Mouse (Mus musculus) myocyte (in vitro differentiated cells): ENCODE results near the gene Hydin. TPM values are rescaled to one million over a fixed set of nuclear protein-coding genes. Genes with fewer than 3 reads are reported as not detected.

Experiments
- H3K27me3 ChIP-seq: one replicate; pipeline ENCODE4 v1.6.1; 2011; ENCODE audit not compliant: control insufficient read depth, insufficient read depth, insufficient read length
- H3K36me3 ChIP-seq: one replicate; pipeline ENCODE4 v1.6.1; 2011; ENCODE audit not compliant: control insufficient read depth, insufficient read depth
- H3K4me2 ChIP-seq: one replicate; pipeline ENCODE4 v1.6.1; 2011; ENCODE audit warnings: low read depth, control low read depth
- H3K4me3 ChIP-seq: one replicate; pipeline ENCODE4 v1.5.1; 2011; ENCODE audit warnings: mild to moderate bottlenecking, control low read depth, moderate library complexity
- H3K79me2 ChIP-seq: one replicate; pipeline ENCODE4 v1.6.1; 2011; ENCODE audit not compliant: control insufficient read depth, insufficient read depth
- H3ac ChIP-seq: one replicate; pipeline ENCODE4 v1.6.1; 2011; ENCODE audit not compliant: control insufficient read depth, insufficient read length
- CEBPB ChIP-seq: IDR thresholded peaks from 2 replicates; pipeline ENCODE4 v1.6.1; 2011; ENCODE audit warnings: mild to moderate bottlenecking, moderate library complexity; ENCODE audit not compliant: poor library complexity, insufficient read depth, severe bottlenecking
- E2F4 ChIP-seq: IDR thresholded peaks from one replicate; pipeline ENCODE4 v1.6.1; 2011; ENCODE audit warnings: mild to moderate bottlenecking, control low read depth, moderate library complexity; ENCODE audit not compliant: insufficient read depth
- MAX ChIP-seq: IDR thresholded peaks from one replicate; pipeline ENCODE4 v1.6.1; 2011; ENCODE audit warnings: low read depth, mild to moderate bottlenecking, control low read depth
- MYOD1 ChIP-seq, 3 experiments: IDR thresholded peaks; one replicate each; pipeline ENCODE4 v1.6.1; 2011; ENCODE audit warnings: control low read depth in 2 of 3, low read depth in 2 of 3, mild to moderate bottlenecking in 2 of 3, moderate library complexity in 1 of 3; ENCODE audit not compliant: insufficient read length in 2 of 3, control insufficient read depth in 1 of 3
- MYOG ChIP-seq, 3 experiments: IDR thresholded peaks; one replicate each; pipeline ENCODE4 v1.6.1; 2011; ENCODE audit warnings: control low read depth in 2 of 3, low read depth in 2 of 3, mild to moderate bottlenecking in 2 of 3; ENCODE audit not compliant: insufficient read length in 2 of 3, control insufficient read depth in 1 of 3, insufficient read depth in 1 of 3
- POLR2A ChIP-seq: IDR thresholded peaks from one replicate; pipeline ENCODE4 v1.6.1; 2011; ENCODE audit warnings: low read depth, mild to moderate bottlenecking, control low read depth, moderate library complexity; ENCODE audit not compliant: insufficient read length
- POLR2AphosphoS2 ChIP-seq: IDR thresholded peaks from one replicate; pipeline ENCODE4 v1.6.1; 2011; ENCODE audit warnings: low read depth, control low read depth; ENCODE audit not compliant: insufficient read length
- REST ChIP-seq: IDR thresholded peaks from one replicate; pipeline ENCODE4 v1.6.1; 2011; ENCODE audit warnings: mild to moderate bottlenecking, control low read depth, moderate library complexity; ENCODE audit not compliant: insufficient read depth, insufficient read length
- SRF ChIP-seq: IDR thresholded peaks from one replicate; pipeline ENCODE4 v1.6.1; 2011; ENCODE audit warnings: low read depth; ENCODE audit not compliant: control insufficient read depth, insufficient read length
- TCF12 ChIP-seq: IDR thresholded peaks from one replicate; pipeline ENCODE4 v1.6.1; 2011; ENCODE audit warnings: mild to moderate bottlenecking, control low read depth; ENCODE audit not compliant: poor library complexity, insufficient read depth, severe bottlenecking
- TCF3 ChIP-seq: IDR thresholded peaks from one replicate; pipeline ENCODE4 v1.6.1; 2011; ENCODE audit warnings: low read depth, control low read depth; ENCODE audit not compliant: insufficient read length
- USF1 ChIP-seq: IDR thresholded peaks from one replicate; pipeline ENCODE4 v1.6.1; 2011; ENCODE audit warnings: low read depth, mild to moderate bottlenecking, control low read depth, moderate library complexity
- polyA plus RNA-seq: library from polyadenylated mRNA; unstranded; fragments of >200 nt; fragmentation: generic; extraction: Trizol; gene quantifications from one replicate; pipeline ENCODE4 v1.2.1, GENCODE M21; 2012; ENCODE audit warnings: missing spikeins

The Hydin gene
- polyA plus RNA-seq, 1 experiment: 0.01 TPM

GRCm38 (mm10) chr8:110275465-110276258, 8.9 kb downstream of the Hydin start:
- no peaks in the 10 kb centered on the region for H3K79me2 ChIP-seq
- no peak for TF ChIP-seq MYOG (IDR thresholded peaks at IDR 0.05; ENCODE audit: control insufficient read depth in 1 of 3, insufficient read depth in 1 of 3, insufficient read length in 2 of 3, low read depth in 2 of 3)
- TF ChIP-seq SRF: no peak
- TF ChIP-seq MYOD1 (IDR thresholded peaks at IDR 0.05; ENCODE audit: control insufficient read depth in 1 of 3, insufficient read length in 2 of 3, low read depth in 2 of 3): no peak
- TF ChIP-seq CEBPB: no peak
- no peak for TF ChIP-seq E2F4
- TF ChIP-seq USF1: no peak
- no peak for TF ChIP-seq TCF3
- no peak for TF ChIP-seq TCF12
- no peak for TF ChIP-seq POLR2A
- TF ChIP-seq POLR2AphosphoS2: no peak
- TF ChIP-seq REST: no peak
- no peak for TF ChIP-seq MAX
- H3K36me3 ChIP-seq: no peaks in the 10 kb centered on the region
- peaks cover 13% of the 10 kb centered on the region for H3K27me3 ChIP-seq
- no peak overlapping the region for H3K4me2 ChIP-seq
- H3K4me3 ChIP-seq: no peak overlapping the region
- H3ac ChIP-seq: no peak overlapping the region

- Histone ChIP-seq H3K4me2 (no peak overlapping the region), H3K79me2 (no peaks in the 10 kb centered on the region), H3K4me3 (no peak overlapping the region), H3K36me3 (no peaks in the 10 kb centered on the region), H3ac (no peak overlapping the region), H3K27me3 (peaks cover 13% of the 10 kb centered on the region)
- no peak for TF ChIP-seq USF1
- no peak for TF ChIP-seq MYOD1 (IDR thresholded peaks at IDR 0.05; ENCODE audit: control insufficient read depth in 1 of 3, insufficient read length in 2 of 3, low read depth in 2 of 3)
- no peak for TF ChIP-seq REST
- no peak for TF ChIP-seq TCF12
- no peak for TF ChIP-seq SRF
- no peak for TF ChIP-seq CEBPB
- TF ChIP-seq MAX: no peak
- TF ChIP-seq MYOG (IDR thresholded peaks at IDR 0.05; ENCODE audit: control insufficient read depth in 1 of 3, insufficient read depth in 1 of 3, insufficient read length in 2 of 3, low read depth in 2 of 3): no peak
- TF ChIP-seq POLR2AphosphoS2: no peak
- TF ChIP-seq E2F4: no peak
- TF ChIP-seq POLR2A: no peak
- no peak for TF ChIP-seq TCF3
Measured at GRCm38 (mm10) chr8:110276259-110276560, 9.4 kb downstream of the Hydin start.

GRCm38 (mm10) chr8:110312715-110313114, 45.9 kb downstream of the Hydin start:
- no peak overlapping the region for H3K4me2 ChIP-seq
- H3K27me3 ChIP-seq: peaks cover 11% of the 10 kb centered on the region
- H3K4me3 ChIP-seq: no peak overlapping the region
- H3K36me3 ChIP-seq: no peaks in the 10 kb centered on the region
- H3K79me2 ChIP-seq: no peaks in the 10 kb centered on the region
- TF ChIP-seq TCF3 (no peak), POLR2A (no peak), TCF12 (no peak), REST (no peak), SRF (no peak), USF1 (no peak), POLR2AphosphoS2 (no peak), CEBPB (no peak), MAX (no peak), MYOD1 (IDR thresholded peaks at IDR 0.05; ENCODE audit: control insufficient read depth in 1 of 3, insufficient read length in 2 of 3, low read depth in 2 of 3) (no peak), MYOG (IDR thresholded peaks at IDR 0.05; ENCODE audit: control insufficient read depth in 1 of 3, insufficient read depth in 1 of 3, insufficient read length in 2 of 3, low read depth in 2 of 3) (no peak), E2F4 (no peak)
- H3ac ChIP-seq: no peak overlapping the region

GRCm38 (mm10) chr8:110315826-110316225, 49.0 kb downstream of the Hydin start:
- Histone ChIP-seq H3ac (no peak overlapping the region), H3K4me3 (no peak overlapping the region), H3K4me2 (no peak overlapping the region), H3K27me3 (peaks cover 11% of the 10 kb centered on the region), H3K36me3 (no peaks in the 10 kb centered on the region), H3K79me2 (no peaks in the 10 kb centered on the region)
- TF ChIP-seq MYOG (IDR thresholded peaks at IDR 0.05; ENCODE audit: control insufficient read depth in 1 of 3, insufficient read depth in 1 of 3, insufficient read length in 2 of 3, low read depth in 2 of 3): no peak
- no peak for TF ChIP-seq CEBPB
- TF ChIP-seq TCF12: no peak
- no peak for TF ChIP-seq TCF3
- no peak for TF ChIP-seq POLR2AphosphoS2
- no peak for TF ChIP-seq SRF
- no peak for TF ChIP-seq MAX
- no peak for TF ChIP-seq E2F4
- no peak for TF ChIP-seq REST
- no peak for TF ChIP-seq USF1
- TF ChIP-seq MYOD1 (IDR thresholded peaks at IDR 0.05; ENCODE audit: control insufficient read depth in 1 of 3, insufficient read length in 2 of 3, low read depth in 2 of 3): no peak
- TF ChIP-seq POLR2A: no peak
